ENCODE assay signal across 8 mouse cellular contexts in genomic region chr12:69356546-69357299, GRCm38 (mm10). TPM values are rescaled to one million over a fixed set of nuclear protein-coding genes. Genes with fewer than 3 reads are reported as not detected.
DNase-seq lines count a peak whose midpoint lies in the region; ATAC-seq and TF ChIP-seq lines count a peak whose summit lies in the region.

TSS of gene Nemf (minus strand) at chr12:69357165.

- TF ChIP-seq POLR2A in ES-Bruce4 (IDR thresholded peaks at IDR 0.05; ENCODE audit: insufficient read depth, low read length), result peak; percentile 93

- peak within 1 kb of the TSS; percentile 96 for H3K9ac ChIP-seq in ES-Bruce4 (ENCODE audit: low read depth, poor library complexity, severe bottlenecking)
- peak within 1 kb of the TSS; percentile 90 for H3K9ac ChIP-seq in forebrain, embryonic 14.5 days (ENCODE audit: low read length)
- peak within 1 kb of the TSS; percentile 79 for H3K9ac ChIP-seq in neural tube, embryonic 15.5 days (replicated peaks)

- peak within 1 kb of the TSS; percentile 68 for H3K4me2 ChIP-seq in forebrain, embryonic 14.5 days (ENCODE audit: low read length)
- peak within 1 kb of the TSS; percentile 80 for H3K4me2 ChIP-seq in neural tube, embryonic 15.5 days

- peak; percentile 49; the same call in 1 of the 2 replicates for ATAC-seq in cerebellum, adult (ENCODE audit: insufficient number of reproducible peaks, low FRiP score, low TSS enrichment)
- peak; percentile 60 for ATAC-seq in forebrain, embryonic 14.5 days
- ATAC-seq in neural tube, embryonic 15.5 days (ENCODE audit: low FRiP score), result peak; percentile 59

- H3K27ac ChIP-seq in ES-Bruce4 (ENCODE audit: insufficient read depth, low read length), result no peak within 1 kb of the TSS
- peak within 1 kb of the TSS; percentile 71; the same call in 1 of the 2 replicates for H3K27ac ChIP-seq in forebrain, embryonic 14.5 days (ENCODE audit: low read depth, low read length)
- H3K27ac ChIP-seq in neural tube, embryonic 15.5 days (replicated peaks), result peak within 1 kb of the TSS; percentile 82

- under 1% methylated on average over 47 of the region's 50 CpGs for WGBS in forebrain, embryonic 14.5 days
- under 1% methylated on average over 42 of the region's 50 CpGs for WGBS in neural tube, embryonic 15.5 days

- H3K4me3 ChIP-seq in ES-Bruce4 (ENCODE audit: low read depth, low read length), result peak within 1 kb of the TSS; percentile 99
- peak within 1 kb of the TSS; percentile 78 for H3K4me3 ChIP-seq in forebrain, embryonic 14.5 days (ENCODE audit: low read depth, low read length)
- peak within 1 kb of the TSS; percentile 67 for H3K4me3 ChIP-seq in neural tube, embryonic 15.5 days (replicated peaks)

- H3K9me3 ChIP-seq in ES-Bruce4 (replicated peaks; ENCODE audit: control insufficient read depth, insufficient read depth, low read length, poor library complexity, severe bottlenecking), result no peaks in the 10 kb centered on the region
- H3K9me3 ChIP-seq in forebrain, embryonic 14.5 days (replicated peaks; ENCODE audit: control insufficient read depth, low read length), result no peaks in the 10 kb centered on the region
- no peaks in the 10 kb centered on the region for H3K9me3 ChIP-seq in neural tube, embryonic 15.5 days (replicated peaks)

- H3K4me1 ChIP-seq in ES-Bruce4 (ENCODE audit: control insufficient read depth, insufficient read depth, low read length), result no peaks in the 10 kb centered on the region
- peaks cover 7% of the 10 kb centered on the region; the same call in 1 of the 2 replicates for H3K4me1 ChIP-seq in forebrain, embryonic 14.5 days (ENCODE audit: control insufficient read depth, insufficient read depth, low read length)
- H3K4me1 ChIP-seq in neural tube, embryonic 15.5 days, result peaks cover 16% of the 10 kb centered on the region

- TF ChIP-seq EP300 in ES-Bruce4 (IDR thresholded peaks at IDR 0.05; ENCODE audit: insufficient read depth, low read depth, low read length), result no peak

- no peaks in the 10 kb centered on the region for H3K27me3 ChIP-seq in ES-Bruce4 (ENCODE audit: control insufficient read depth, insufficient read depth, low read length, poor library complexity, severe bottlenecking)
- H3K27me3 ChIP-seq in forebrain, embryonic 14.5 days (replicated peaks; ENCODE audit: control insufficient read depth, insufficient read depth, low read length), result no peaks in the 10 kb centered on the region
- no peaks in the 10 kb centered on the region for H3K27me3 ChIP-seq in neural tube, embryonic 15.5 days (replicated peaks)

- intact Hi-C loops in heart, postnatal 14 days (cut with DNase I), result no loop called here

- peak; percentile 95 for DNase-seq in forebrain, embryonic 14.5 days (ENCODE audit: low spot score)
- peak; percentile 81 to 85 for DNase-seq in heart, postnatal 14 days
- DNase-seq in layer of hippocampus, adult 11-12 months (ENCODE audit: low spot score), result peak; percentile 88
- DNase-seq in lung, adult 18-20 months, result peak; percentile 87 to 88
- DNase-seq in testis, postnatal 14 days (ENCODE audit: low spot score), result peak; percentile 88

- H3K36me3 ChIP-seq in ES-Bruce4 (ENCODE audit: control insufficient read depth, insufficient read depth, low read length, poor library complexity, severe bottlenecking), result peaks cover 20% of the 10 kb centered on the region
- peaks cover 23% of the 10 kb centered on the region for H3K36me3 ChIP-seq in forebrain, embryonic 14.5 days (ENCODE audit: control insufficient read depth, insufficient read depth, low read length)
- H3K36me3 ChIP-seq in neural tube, embryonic 15.5 days, result peaks cover 24% of the 10 kb centered on the region

- TF ChIP-seq CTCF in ES-Bruce4 (IDR thresholded peaks at IDR 0.05; ENCODE audit: low read depth, low read length), result no peak

RNA-seq across cellular contexts. Expression of gene Nemf, which starts in this region (rescaled TPM):
- 75.0 and 79.1 TPM in 2 replicates for polyA plus RNA-seq in ES-Bruce4 (2011; ENCODE audit: insufficient read depth, insufficient read length, low read depth, missing spikeins)
- 67.4 and 80.0 TPM in 2 replicates for polyA plus RNA-seq in forebrain, embryonic 14.5 days (2014; fragmentation: Nextera tagmentation; extraction: Ambion mirVana)
- 10 to 100 TPM; 26.1 to 28.5 TPM for total RNA-seq in heart, postnatal 14 days (2021)
- polyA plus RNA-seq in neural tube, embryonic 15.5 days (2015; fragmentation: Nextera tagmentation; extraction: Ambion mirVana), result 89.8 and 91.1 TPM in 2 replicates
